Mouse (Mus musculus) liver, embryonic 18 days (tissue): ENCODE data around the gene Fsip1. TPM values are rescaled to one million over a fixed set of nuclear protein-coding genes. Genes with fewer than 3 reads are reported as not detected.

ENCODE experiments used
- polyA plus RNA-seq: library from polyadenylated mRNA; depleted of rRNA; stranded (reverse); fragments of >200 nt; gene quantifications from 2 replicates; pipeline ENCODE4 v1.2.3, GENCODE M21; 2012; rRNA removed

The Fsip1 gene
- polyA plus RNA-seq: 0.11 and 0.19 TPM in 2 replicates

DNA sequence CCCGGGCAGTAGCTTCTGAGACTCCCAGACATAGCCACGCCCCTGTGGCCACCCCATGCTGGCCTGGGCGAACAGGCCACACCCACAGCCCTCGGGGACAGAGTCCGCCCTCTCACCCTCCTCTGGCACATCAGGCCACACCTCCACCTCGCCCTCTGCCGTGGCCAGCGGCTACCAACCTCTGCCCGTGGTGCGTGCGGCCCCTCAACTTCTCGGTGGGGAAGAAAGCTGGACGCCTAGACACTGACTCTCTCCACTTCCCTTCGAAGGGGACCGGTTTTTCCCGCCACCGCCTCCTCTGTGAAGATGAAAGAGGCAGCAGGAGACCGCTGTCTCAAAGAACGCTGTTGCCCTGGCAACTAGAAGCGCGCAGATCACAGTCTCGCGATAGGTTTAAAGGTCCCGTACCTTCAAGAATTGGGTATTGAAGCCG is at the start of gene Fsip1:
Fsip1 (minus strand) TSS at position 346 of the 433 bp plus-strand sequence.

DNA sequence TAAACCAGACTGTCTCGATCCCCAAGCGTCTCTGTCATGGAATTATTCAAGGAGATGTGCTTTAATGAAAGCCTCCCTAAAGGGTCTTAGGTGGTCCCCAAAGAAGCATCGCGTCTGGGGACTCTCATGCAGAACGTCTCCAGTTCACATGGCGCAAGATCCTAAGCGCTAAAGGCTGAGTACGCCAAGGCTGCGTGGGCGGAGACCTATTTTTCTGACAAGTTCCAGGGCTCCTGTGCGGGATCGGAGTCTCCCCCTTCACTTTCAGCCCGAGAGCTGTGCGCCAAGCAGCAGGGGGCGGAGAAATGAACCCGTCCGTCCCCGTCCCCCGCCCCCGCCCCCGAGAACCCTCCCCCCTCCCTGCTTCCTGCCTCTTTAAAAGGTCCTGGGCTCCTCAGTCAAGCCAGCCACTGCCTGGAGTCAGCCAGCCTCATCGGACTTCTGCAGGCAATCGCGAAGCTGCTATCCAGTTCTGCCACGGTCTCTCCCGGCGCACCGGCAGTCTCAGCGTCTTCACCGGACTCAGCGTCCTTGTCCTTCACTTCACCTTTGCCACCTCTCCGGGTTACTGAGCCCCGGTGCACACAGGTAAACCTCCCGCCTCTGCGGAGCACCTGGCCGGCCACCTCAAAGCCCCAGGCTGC is 145.2 kb downstream of the Fsip1 start, which contains the start of gene Thbs1:
Thbs1 (plus strand) TSS at position 389 of the 644 bp plus-strand sequence.

Other genes with a start within 250 kb of the Fsip1 start
- gene Thbs1, start 145.1 kb downstream of the Fsip1 start, polyA plus RNA-seq: 11.1 and 15.5 TPM in 2 replicates
- gene Gpr176, start 116.5 kb upstream of the Fsip1 start, polyA plus RNA-seq: 0.23 and 0.24 TPM in 2 replicates
- 8.6 and 9.6 TPM in 2 replicates for gene Eif2ak4, start 131.7 kb upstream of the Fsip1 start, polyA plus RNA-seq
- 74.7 and 76.9 TPM in 2 replicates for gene Srp14, start 222.7 kb upstream of the Fsip1 start, polyA plus RNA-seq